Mouse (Mus musculus) bone marrow macrophage, adult 2 months (primary cell): Measurements from ENCODE around the gene Cd8b1.

Source experiments
- CTCF ChIP-seq: IDR thresholded peaks from 2 replicates; pipeline ENCODE4 v1.5.1; 2012; ENCODE audit warnings: low read depth, mild to moderate bottlenecking, low read length, moderate library complexity
- POLR2A ChIP-seq: IDR thresholded peaks from 2 replicates; pipeline ENCODE4 v1.6.1; 2012; ENCODE audit warnings: mild to moderate bottlenecking, low read depth, low read length, borderline replicate concordance

GRCm38 (mm10) chr6:71330486-71330885 lies 7.9 kb downstream of the Cd8b1 start:
- no peak for TF ChIP-seq CTCF
- TF ChIP-seq POLR2A: no peak
